Mouse (Mus musculus): Measurements from ENCODE around the gene Gstt4.

GRCm38 (mm10) chr10:75851076-75851475 is 28.7 kb upstream of the Gstt4 start:
- TF ChIP-seq CTCF (IDR thresholded peaks at IDR 0.05; ENCODE audit: extremely low read depth, insufficient read depth, low read length) (no peak), POLR2A (IDR thresholded peaks at IDR 0.05; ENCODE audit: extremely low read depth, insufficient read depth, low read length) (no peak)
